Mouse (Mus musculus) bone marrow, adult 2 months (tissue): ENCODE results near the gene Pla2g16.

Experiments used
- CTCF ChIP-seq: fragments of 200-500 bp; IDR thresholded peaks from 2 replicates; pipeline ENCODE4 v1.5.1; 2011; ENCODE audit warnings: low read length, control low read depth; ENCODE audit not compliant: control insufficient read depth, insufficient read depth
- POLR2A ChIP-seq: fragments of 200-500 bp; IDR thresholded peaks from 2 replicates; pipeline ENCODE4 v1.6.1; 2011; ENCODE audit warnings: low read depth, mild to moderate bottlenecking, control low read depth, low read length, borderline replicate concordance; ENCODE audit not compliant: control insufficient read depth

- TF ChIP-seq POLR2A (no peak), CTCF (no peak)
Measured at GRCm38 (mm10) chr19:7557844-7558243, 585 bp downstream of the Pla2g16 start.
